ENCODE assay signal across 11 mouse cellular contexts in genomic region chr2:164964242-164964894, GRCm38 (mm10). TPM values are rescaled to one million over a fixed set of nuclear protein-coding genes. Genes with fewer than 3 reads are reported as not detected.
DNase-seq lines count a peak whose midpoint lies in the region; ATAC-seq and TF ChIP-seq lines count a peak whose summit lies in the region.
"Had no signal": no experiment of that assay in that cellular context is flagged by ENCODE, and none has a peak within 500 bp of the region (broad histone marks: within the 10 kb centered on the region; RNA-seq: fewer than 3 reads in every experiment).

No protein-coding gene starts in this region.

- intact Hi-C loops in left cerebral cortex, postnatal 14 days (cut with DNase I) = loop anchor here (5.0 to 10.0 kb wide), 4 partner anchors 68 to 398 kb away; partner anchors contain the start of genes Ncoa5 and Slc35c2

- H3K27ac ChIP-seq in hindbrain, embryonic 12.5 days = peak overlapping the region; percentile 84
- H3K27ac ChIP-seq in olfactory bulb, adult 2 months (ENCODE audit: insufficient read depth, low read depth, low read length) = peak overlapping the region; percentile 85

- peak overlapping the region; percentile 40 for H3K4me2 ChIP-seq in hindbrain, embryonic 12.5 days (replicated peaks)

- peaks cover 40% of the 10 kb centered on the region for H3K27me3 ChIP-seq in hindbrain, embryonic 12.5 days

- H3K4me3 ChIP-seq in hindbrain, embryonic 12.5 days = no peak overlapping the region
- H3K4me3 ChIP-seq in olfactory bulb, adult 2 months (ENCODE audit: insufficient read depth, low read depth, low read length) = no peak overlapping the region

- peaks cover 50% of the 10 kb centered on the region for H3K4me1 ChIP-seq in hindbrain, embryonic 12.5 days
- H3K4me1 ChIP-seq in olfactory bulb, adult 2 months (ENCODE audit: control insufficient read depth, insufficient read depth, low read length) = peaks cover 50% of the 10 kb centered on the region

- H3K9ac ChIP-seq in hindbrain, embryonic 12.5 days = no peak overlapping the region

- H3K9me3 ChIP-seq in hindbrain, embryonic 12.5 days (replicated peaks) = no peaks in the 10 kb centered on the region

- peak; percentile 68 for DNase-seq in layer of hippocampus, adult 11-12 months (ENCODE audit: low spot score)
- no peak for DNase-seq in layer of hippocampus, adult 9-10 months (ENCODE audit: low spot score)
- peak; percentile 70 to 87 for DNase-seq in left cerebral cortex, postnatal 14 days (ENCODE audit: low spot score in 2 of 2)
- DNase-seq in B cell, adult 2 months = no peak
- no peak for DNase-seq in lung, postnatal 25 days (ENCODE audit: low spot score)
- no peak for DNase-seq in Muller cell, postnatal 12 days (ENCODE audit: inconsistent ontology term)
- DNase-seq: gastrocnemius, postnatal 25 days; heart, postnatal 36 days; lung, adult 2 months had no signal

- no peak for TF ChIP-seq POLR2A in olfactory bulb, adult 2 months (IDR thresholded peaks at IDR 0.05; ENCODE audit: insufficient read depth, low read depth, low read length)

- H3K36me3 ChIP-seq in hindbrain, embryonic 12.5 days = no peaks in the 10 kb centered on the region

- WGBS in hindbrain, embryonic 12.5 days = 19% methylated on average over 8 of the region's 9 CpGs
- WGBS in olfactory bulb, adult 2 months = 16% methylated on average over 9 of the region's 9 CpGs

- no peak for TF ChIP-seq CTCF in olfactory bulb, adult 2 months (IDR thresholded peaks at IDR 0.05; ENCODE audit: insufficient read depth, low read depth, low read length)

- ATAC-seq in hindbrain, embryonic 12.5 days (ENCODE audit: low FRiP score) = peak; percentile 63

RNA-seq across cellular contexts. Expression of gene Slc12a5, which starts 3.8 kb away (rescaled TPM):
- 12.7 and 16.1 TPM in 2 replicates for polyA plus RNA-seq in hindbrain, embryonic 12.5 days (2016; fragmentation: Nextera tagmentation; extraction: Ambion mirVana)
- total RNA-seq in left cerebral cortex, postnatal 14 days (2021) = 100 to 1,000 TPM; 451 to 495 TPM
- polyA plus RNA-seq in olfactory bulb, adult 2 months (2012; ENCODE audit: insufficient read depth, insufficient read length, low replicate concordance, missing spikeins) = not detected in 2 replicates

RNA-seq across cellular contexts. Expression of gene Mmp9, which starts 23.8 kb away (rescaled TPM):
- 5.7 and 7.2 TPM in 2 replicates for polyA plus RNA-seq in hindbrain, embryonic 12.5 days (2016; fragmentation: Nextera tagmentation; extraction: Ambion mirVana)
- total RNA-seq in left cerebral cortex, postnatal 14 days (2021) = 1 to 10 TPM; 1.4 to 1.9 TPM
- polyA plus RNA-seq in olfactory bulb, adult 2 months (2012; ENCODE audit: insufficient read depth, insufficient read length, low replicate concordance, missing spikeins) = not detected in 2 replicates

RNA-seq across cellular contexts. Expression of gene Zfp335, which starts 52.8 kb away (rescaled TPM):
- 17.3 and 18.2 TPM in 2 replicates for polyA plus RNA-seq in hindbrain, embryonic 12.5 days (2016; fragmentation: Nextera tagmentation; extraction: Ambion mirVana)
- total RNA-seq in left cerebral cortex, postnatal 14 days (2021) = 10 to 100 TPM; 24.1 to 25.4 TPM
- not detected in 2 replicates for polyA plus RNA-seq in olfactory bulb, adult 2 months (2012; ENCODE audit: insufficient read depth, insufficient read length, low replicate concordance, missing spikeins)

Comparison
In these comparisons a context has a peak if more than half of its experiments do, and no peak if none do; other contexts are left out.
1. DNase-seq: peak in layer of hippocampus, adult 11-12 months (single experiment) and left cerebral cortex, postnatal 14 days (2 of 2); none in layer of hippocampus, adult 9-10 months (single experiment), B cell, adult 2 months (0 of 2), lung, postnatal 25 days (single experiment) and Muller cell, postnatal 12 days (single experiment).